Mouse (Mus musculus) heart, embryonic 11.5 days (tissue): ENCODE results near the gene Zc3h13. TPM values are rescaled to one million over a fixed set of nuclear protein-coding genes. Genes with fewer than 3 reads are reported as not detected.

Experiments used
- ATAC-seq: fragments of 200-750 bp; cut with Nextera tagmentation; replicated peaks from 2 replicates; pipeline ENCODE4 v1.8.0; 2017; ENCODE audit warnings: moderate library complexity; ENCODE audit not compliant: insufficient number of reproducible peaks, low FRiP score, low TSS enrichment
- H3K27ac ChIP-seq: fragments of 300-500 bp; sonication (generic); 2 replicates; pipeline ENCODE4 v1.5.1; 2014; ENCODE audit warnings: mild to moderate bottlenecking, low read depth, low read length
- H3K27me3 ChIP-seq: fragments of 300-500 bp; sonication (generic); 2 replicates; pipeline ENCODE4 v1.6.1; 2014; ENCODE audit warnings: mild to moderate bottlenecking, low read length, mixed read lengths; ENCODE audit not compliant: control insufficient read depth, insufficient read depth
- H3K36me3 ChIP-seq: fragments of 300-500 bp; sonication (generic); 2 replicates; pipeline ENCODE4 v1.6.1; 2014; ENCODE audit warnings: mild to moderate bottlenecking, low read length, moderate library complexity, mixed read lengths; ENCODE audit not compliant: control insufficient read depth, insufficient read depth
- H3K4me1 ChIP-seq: fragments of 300-500 bp; sonication (generic); 2 replicates; pipeline ENCODE4 v1.6.1; 2014; ENCODE audit warnings: low read length; ENCODE audit not compliant: control insufficient read depth, insufficient read depth
- H3K4me2 ChIP-seq: fragments of 300-500 bp; sonication (generic); 2 replicates; pipeline ENCODE4 v1.6.1; 2014; ENCODE audit warnings: mild to moderate bottlenecking, moderate library complexity
- H3K4me3 ChIP-seq: fragments of 300-500 bp; sonication (generic); 2 replicates; pipeline ENCODE4 v1.5.1; 2014; ENCODE audit warnings: low read depth, low read length
- H3K9ac ChIP-seq: fragments of 300-500 bp; sonication (generic); 2 replicates; pipeline ENCODE4 v1.6.1; 2014; ENCODE audit warnings: mild to moderate bottlenecking, low read depth, low read length, moderate library complexity
- H3K9me3 ChIP-seq: fragments of 300-500 bp; sonication (generic); replicated peaks from 2 replicates; pipeline ENCODE4 v1.6.1; 2016; ENCODE audit warnings: low read length; ENCODE audit not compliant: control insufficient read depth
- WGBS: fragments of 180-500 bp; shearing (Covaris S2); extraction: QIAGEN DNeasy Blood & Tissue Kit; methylation state at CpG from one replicate; pipeline ENCODE4 v1.1.7; 2014; ENCODE audit not compliant: insufficient replicate concordance; 5-methylcytosine and 5-hydroxymethylcytosine counted together
- polyA plus RNA-seq: library from polyadenylated mRNA; unstranded; fragments of >200 nt; fragmentation: Nextera tagmentation; extraction: Ambion mirVana; gene quantifications from 2 replicates; pipeline ENCODE4 v1.2.1, GENCODE M21; 2014

The Zc3h13 gene
- polyA plus RNA-seq, 1 experiment from 2014 or later = 20.2 TPM

- no peak overlapping the region for H3K27ac ChIP-seq
- H3K9ac ChIP-seq = no peak overlapping the region
- H3K4me1 ChIP-seq = no peaks in the 10 kb centered on the region
- H3K4me3 ChIP-seq = no peak overlapping the region
- no peaks in the 10 kb centered on the region for H3K9me3 ChIP-seq
- 78% methylated on average over 5 of the region's 5 CpGs for WGBS
- H3K27me3 ChIP-seq = no peaks in the 10 kb centered on the region
- no peak overlapping the region for H3K4me2 ChIP-seq
- ATAC-seq = no peak
- no peaks in the 10 kb centered on the region for H3K36me3 ChIP-seq
Measured at GRCm38 (mm10) chr14:75346041-75346440, 61.9 kb downstream of the Zc3h13 start.

DNA sequence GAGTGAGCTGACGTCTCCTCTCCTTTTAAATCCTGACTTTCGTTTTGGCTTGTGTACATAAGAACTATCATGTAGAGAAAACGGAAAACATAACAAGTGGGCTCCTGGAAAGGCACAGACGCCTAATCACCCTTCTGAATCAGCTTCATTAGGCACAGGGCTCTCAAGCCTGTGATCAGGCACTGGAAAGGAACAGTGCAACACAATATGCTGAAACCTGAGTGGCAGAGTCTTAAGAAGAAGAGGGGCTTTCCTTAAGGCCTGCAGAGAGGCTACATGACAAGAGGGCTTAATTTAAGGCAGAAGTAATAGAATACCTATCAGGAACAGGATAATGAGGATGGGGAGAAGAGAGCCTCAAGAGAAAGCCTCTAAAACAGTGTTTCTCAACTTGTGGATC is 67.5 kb downstream of the Zc3h13 start:
- Histone ChIP-seq H3K4me1 (no peaks in the 10 kb centered on the region), H3K36me3 (no peaks in the 10 kb centered on the region), H3K27me3 (no peaks in the 10 kb centered on the region), H3K9me3 (no peaks in the 10 kb centered on the region), H3K9ac (no peak overlapping the region), H3K4me2 (no peak overlapping the region), H3K4me3 (no peak overlapping the region), H3K27ac (no peak overlapping the region)
- no peak for ATAC-seq
- WGBS = 53% methylated on average over 4 of the region's 4 CpGs

- ATAC-seq = no peak
- no peak overlapping the region for H3K4me3 ChIP-seq
- WGBS = 67% methylated on average over 6 of the region's 6 CpGs
- H3K27me3 ChIP-seq = no peaks in the 10 kb centered on the region
- H3K9ac ChIP-seq = no peak overlapping the region
- H3K36me3 ChIP-seq = no peaks in the 10 kb centered on the region
- no peaks in the 10 kb centered on the region for H3K9me3 ChIP-seq
- no peaks in the 10 kb centered on the region for H3K4me1 ChIP-seq
- H3K4me2 ChIP-seq = no peak overlapping the region
- no peak overlapping the region for H3K27ac ChIP-seq
Measured at GRCm38 (mm10) chr14:75363316-75363715, 79.1 kb downstream of the Zc3h13 start.

- 71% methylated on average over 9 of the region's 9 CpGs for WGBS
- Histone ChIP-seq H3K36me3 (no peaks in the 10 kb centered on the region), H3K4me3 (no peak overlapping the region), H3K27me3 (no peaks in the 10 kb centered on the region), H3K9me3 (no peaks in the 10 kb centered on the region), H3K4me2 (no peak overlapping the region), H3K27ac (no peak overlapping the region), H3K4me1 (no peaks in the 10 kb centered on the region), H3K9ac (no peak overlapping the region)
- ATAC-seq = no peak
Measured at GRCm38 (mm10) chr14:75365301-75366035, 81.3 kb downstream of the Zc3h13 start.

- Histone ChIP-seq H3K4me2 (no peak overlapping the region), H3K36me3 (no peaks in the 10 kb centered on the region), H3K9me3 (no peaks in the 10 kb centered on the region), H3K4me3 (no peak overlapping the region), H3K4me1 (no peaks in the 10 kb centered on the region), H3K9ac (no peak overlapping the region), H3K27ac (no peak overlapping the region), H3K27me3 (no peaks in the 10 kb centered on the region)
- WGBS = 28% methylated on average over 11 of the region's 11 CpGs
- no peak for ATAC-seq
Measured at GRCm38 (mm10) chr14:75366741-75367140, 82.6 kb downstream of the Zc3h13 start.

GRCm38 (mm10) chr14:75367503-75367902 is 83.3 kb downstream of the Zc3h13 start:
- ATAC-seq = no peak
- H3K27me3 ChIP-seq = no peaks in the 10 kb centered on the region
- no peaks in the 10 kb centered on the region for H3K4me1 ChIP-seq
- no peak overlapping the region for H3K27ac ChIP-seq
- H3K9me3 ChIP-seq = no peaks in the 10 kb centered on the region
- no peak overlapping the region for H3K4me2 ChIP-seq
- H3K4me3 ChIP-seq = no peak overlapping the region
- WGBS = 27% methylated on average over 3 of the region's 3 CpGs
- H3K9ac ChIP-seq = no peak overlapping the region
- no peaks in the 10 kb centered on the region for H3K36me3 ChIP-seq

DNA sequence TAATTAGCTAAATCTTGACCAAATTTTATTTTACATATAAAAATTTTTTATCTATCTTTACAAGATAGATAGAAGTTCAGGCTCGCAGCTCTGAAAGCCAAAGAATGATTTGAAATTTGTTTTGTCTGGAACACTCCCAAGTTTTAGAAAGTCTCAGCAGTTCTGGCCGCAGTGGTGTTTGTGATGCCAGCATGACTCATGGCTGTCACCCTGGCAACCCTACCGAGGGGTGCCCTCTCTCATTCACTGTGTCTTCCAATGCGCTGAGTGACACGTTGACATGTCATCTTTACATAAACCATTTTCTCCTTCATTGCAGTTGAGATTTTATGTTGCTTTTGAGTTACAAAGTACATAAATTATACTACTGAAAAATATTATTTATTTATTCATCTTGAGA is 85.7 kb downstream of the Zc3h13 start:
- no peaks in the 10 kb centered on the region for H3K4me1 ChIP-seq
- no peak for ATAC-seq

DNA sequence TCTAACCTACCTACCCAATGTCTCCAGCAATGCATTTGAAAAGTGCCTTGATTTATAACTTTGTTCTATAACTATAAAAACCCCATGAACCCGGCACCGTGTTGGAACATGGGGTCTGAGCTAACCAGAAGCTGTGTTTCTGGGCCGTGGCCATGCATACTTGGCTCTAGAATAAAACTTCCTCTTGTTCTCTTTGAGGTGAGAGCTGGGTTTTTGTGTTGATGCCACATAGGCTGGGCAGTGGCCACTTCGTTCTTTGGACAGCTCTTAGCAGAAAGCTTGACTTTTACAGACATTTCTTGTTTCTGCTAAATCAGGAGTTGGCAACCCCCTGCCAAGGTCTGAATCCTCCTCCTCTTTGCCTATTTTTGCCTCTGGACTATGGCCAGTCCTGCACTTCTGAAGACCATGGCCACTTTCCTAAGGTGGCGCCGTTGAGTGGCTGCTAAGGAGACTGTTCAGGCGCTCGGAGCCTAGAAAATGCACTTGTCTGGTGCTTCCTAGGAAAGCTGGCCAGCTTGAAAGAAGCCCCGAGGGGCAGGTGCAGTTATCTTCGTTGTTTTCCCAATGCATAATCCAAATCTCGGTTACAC is 90.9 kb downstream of the Zc3h13 start:
- H3K4me1 ChIP-seq = no peaks in the 10 kb centered on the region
- WGBS = 66% methylated on average over 11 of the region's 11 CpGs
- ATAC-seq = no peak

More for the DNA sequence above, 85.7 kb downstream of the Zc3h13 start:
- no peak overlapping the region for H3K27ac ChIP-seq
- WGBS = 69% methylated on average over 5 of the region's 5 CpGs
- H3K4me2 ChIP-seq = no peak overlapping the region
- no peaks in the 10 kb centered on the region for H3K27me3 ChIP-seq
- no peak overlapping the region for H3K4me3 ChIP-seq
- H3K9ac ChIP-seq = no peak overlapping the region
- no peaks in the 10 kb centered on the region for H3K36me3 ChIP-seq
- H3K9me3 ChIP-seq = no peaks in the 10 kb centered on the region

DNA sequence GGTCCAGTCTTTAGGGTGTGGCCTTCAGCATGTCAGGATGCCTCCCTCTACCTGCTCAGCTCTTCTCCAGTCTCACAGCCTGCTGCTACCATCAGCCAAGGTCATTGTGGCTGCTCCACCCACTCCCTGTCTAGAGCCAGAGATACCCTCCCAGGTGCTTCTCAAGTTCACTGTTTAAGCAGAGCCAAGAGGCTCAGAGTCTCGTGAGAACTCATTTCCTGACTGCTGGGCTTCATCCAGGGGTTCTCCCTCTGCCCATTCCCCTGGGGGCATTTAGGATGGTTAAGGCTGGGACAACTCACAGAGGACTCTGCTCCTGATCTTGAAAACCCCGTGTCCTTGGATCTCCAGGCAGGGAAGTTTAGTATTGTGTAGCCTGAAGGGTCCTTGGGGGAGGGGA is 92.1 kb downstream of the Zc3h13 start:
- Histone ChIP-seq H3K27me3 (no peaks in the 10 kb centered on the region), H3K9me3 (no peaks in the 10 kb centered on the region), H3K4me1 (no peaks in the 10 kb centered on the region), H3K9ac (no peak overlapping the region), H3K4me2 (no peak overlapping the region), H3K36me3 (no peaks in the 10 kb centered on the region), H3K27ac (no peak overlapping the region), H3K4me3 (no peak overlapping the region)
- no peak for ATAC-seq
- 47% methylated on average over 2 of the region's 2 CpGs for WGBS

More for the DNA sequence above, 90.9 kb downstream of the Zc3h13 start:
- H3K4me3 ChIP-seq = no peak overlapping the region
- H3K9me3 ChIP-seq = no peaks in the 10 kb centered on the region
- H3K9ac ChIP-seq = no peak overlapping the region
- H3K36me3 ChIP-seq = no peaks in the 10 kb centered on the region
- H3K27me3 ChIP-seq = no peaks in the 10 kb centered on the region
- no peak overlapping the region for H3K4me2 ChIP-seq
- H3K27ac ChIP-seq = no peak overlapping the region
